Mouse (Mus musculus) cortical plate, adult 2 months (tissue): ENCODE measurements at regions not wholly inside any gene's neighbourhood (a gene's known extent, or its start where the extent isn't known, plus 50 kb on each side); places are given as distances from the start of the nearest gene placed in this dataset.

Experiments
- H3K27ac ChIP-seq: fragments of 200-500 bp; 2 replicates; pipeline ENCODE4 v1.5.1; 2012; ENCODE audit warnings: low read length, control low read depth, inconsistent platforms; ENCODE audit not compliant: insufficient read depth
- H3K4me1 ChIP-seq: fragments of 200-500 bp; 2 replicates; pipeline ENCODE4 v1.6.1; 2011; ENCODE audit warnings: low read length; ENCODE audit not compliant: control insufficient read depth, insufficient read depth
- H3K4me3 ChIP-seq: fragments of 200-500 bp; 2 replicates; pipeline ENCODE4 v1.5.1; 2011; ENCODE audit warnings: mild to moderate bottlenecking, low read length, control low read depth; ENCODE audit not compliant: insufficient read depth
- CTCF ChIP-seq: fragments of 200-500 bp; IDR thresholded peaks from 2 replicates; pipeline ENCODE4 v1.5.1; 2011; ENCODE audit warnings: mild to moderate bottlenecking, control low read depth, low read length; ENCODE audit not compliant: insufficient read depth; ENCODE audit errors: extremely low read depth
- POLR2A ChIP-seq: fragments of 200-500 bp; IDR thresholded peaks from 2 replicates; pipeline ENCODE4 v1.6.1; 2011; ENCODE audit warnings: mild to moderate bottlenecking, low read length, control low read depth; ENCODE audit not compliant: insufficient read depth; ENCODE audit errors: extremely low read depth

GRCm38 (mm10) chr2:129908701-129909425 is 103.3 kb upstream of the Tgm3 start:
- no peak overlapping the region for H3K27ac ChIP-seq
- no peak for TF ChIP-seq CTCF
- TF ChIP-seq POLR2A, result 0 out of 2 replicates have a peak, but pooled peaks have one; percentile 27
- H3K4me3 ChIP-seq, result peak overlapping the region; percentile 44
- H3K4me1 ChIP-seq, result peaks cover 2% of the 10 kb centered on the region

- TF ChIP-seq CTCF (no peak), POLR2A (no peak)
- no peak overlapping the region for H3K27ac ChIP-seq
- peaks cover 2% of the 10 kb centered on the region for H3K4me1 ChIP-seq
- H3K4me3 ChIP-seq, result no peak overlapping the region
Observed at GRCm38 (mm10) chr2:129911203-129911921, 100.8 kb upstream of the Tgm3 start.

GRCm38 (mm10) chr2:129912556-129912955 is 99.6 kb upstream of the Tgm3 start:
- no peak overlapping the region for H3K4me3 ChIP-seq
- peak overlapping the region; percentile 54; the same call in 1 of the 2 replicates for H3K27ac ChIP-seq

GRCm38 (mm10) chr2:129914261-129914660 is 97.9 kb upstream of the Tgm3 start:
- TF ChIP-seq POLR2A (no peak), CTCF (no peak)
- Histone ChIP-seq H3K4me3 (no peak overlapping the region), H3K4me1 (peaks cover 2% of the 10 kb centered on the region), H3K27ac (no peak overlapping the region)

More at GRCm38 (mm10) chr2:129912556-129912955, 99.6 kb upstream of the Tgm3 start:
- peaks cover 2% of the 10 kb centered on the region for H3K4me1 ChIP-seq
- TF ChIP-seq CTCF (no peak), POLR2A (no peak)

- TF ChIP-seq POLR2A (no peak), CTCF (no peak)
- no peak overlapping the region for H3K4me3 ChIP-seq
- H3K4me1 ChIP-seq, result peaks cover 2% of the 10 kb centered on the region
- no peak overlapping the region for H3K27ac ChIP-seq
Observed at GRCm38 (mm10) chr2:129916411-129916810, 95.7 kb upstream of the Tgm3 start.

- no peaks in the 10 kb centered on the region for H3K4me1 ChIP-seq
- TF ChIP-seq POLR2A (no peak), CTCF (no peak)
- H3K4me3 ChIP-seq, result no peak overlapping the region
Observed at GRCm38 (mm10) chr2:129918141-129918790, 93.9 kb upstream of the Tgm3 start.

GRCm38 (mm10) chr2:129919551-129919950 is 92.6 kb upstream of the Tgm3 start:
- no peaks in the 10 kb centered on the region for H3K4me1 ChIP-seq
- TF ChIP-seq CTCF (no peak), POLR2A (no peak)
- no peak overlapping the region for H3K27ac ChIP-seq
- H3K4me3 ChIP-seq, result no peak overlapping the region

More at GRCm38 (mm10) chr2:129918141-129918790, 93.9 kb upstream of the Tgm3 start:
- H3K27ac ChIP-seq, result no peak overlapping the region

- Histone ChIP-seq H3K4me1 (no peaks in the 10 kb centered on the region), H3K27ac (no peak overlapping the region), H3K4me3 (no peak overlapping the region)
- no peak for TF ChIP-seq CTCF
- TF ChIP-seq POLR2A, result no peak
Observed at GRCm38 (mm10) chr2:129927218-129927617, 84.9 kb upstream of the Tgm3 start.

- no peak for TF ChIP-seq CTCF
- TF ChIP-seq POLR2A, result no peak
- H3K27ac ChIP-seq, result no peak overlapping the region
- no peak overlapping the region for H3K4me3 ChIP-seq
- no peaks in the 10 kb centered on the region for H3K4me1 ChIP-seq
Observed at GRCm38 (mm10) chr2:129933578-129933977, 78.6 kb upstream of the Tgm3 start.
